Mouse (Mus musculus) heart, adult 2 months (tissue): Measurements from ENCODE around the gene Pdzd2. TPM values are rescaled to one million over a fixed set of nuclear protein-coding genes. Genes with fewer than 3 reads are reported as not detected.

Experiments
- DNase-seq, 2 experiments: peaks; one replicate each; pipeline ENCODE4 v3.0.0; 2021
- H3K27ac ChIP-seq: fragments of 200-600 bp; 2 replicates; pipeline ENCODE4 v1.8.1; 2022
- H3K27me3 ChIP-seq: fragments of 200-500 bp; 2 replicates; pipeline ENCODE4 v1.6.1; 2012; ENCODE audit warnings: mild to moderate bottlenecking, low read length, inconsistent platforms, mixed read lengths; ENCODE audit not compliant: control insufficient read depth, insufficient read depth
- H3K36me3 ChIP-seq: fragments of 200-500 bp; 2 replicates; pipeline ENCODE4 v1.6.1; 2012; ENCODE audit warnings: low read length, inconsistent platforms; ENCODE audit not compliant: control insufficient read depth, insufficient read depth
- H3K4me1 ChIP-seq: fragments of 200-500 bp; 2 replicates; pipeline ENCODE4 v1.6.1; 2011; ENCODE audit warnings: low read length; ENCODE audit not compliant: control insufficient read depth, insufficient read depth
- H3K4me3 ChIP-seq: fragments of 200-600 bp; 2 replicates; pipeline ENCODE4 v1.8.1; 2022
- H3K79me2 ChIP-seq: fragments of 200-500 bp; replicated peaks from 2 replicates; pipeline ENCODE4 v1.6.1; 2012; ENCODE audit warnings: mild to moderate bottlenecking, inconsistent platforms, low read length, moderate library complexity, mixed read lengths; ENCODE audit not compliant: control insufficient read depth, insufficient read depth
- H3K9ac ChIP-seq: fragments of 200-500 bp; 2 replicates; pipeline ENCODE4 v1.6.1; 2012; ENCODE audit warnings: low read depth, mild to moderate bottlenecking, control low read depth, inconsistent platforms, low read length, mixed read lengths
- CTCF ChIP-seq: fragments of 200-600 bp; IDR thresholded peaks from 2 replicates; pipeline ENCODE4 v1.8.1; 2022; ENCODE audit warnings: antibody characterized with exemption, mild to moderate bottlenecking, moderate library complexity
- EP300 ChIP-seq: fragments of 200-500 bp; IDR thresholded peaks from 2 replicates; pipeline ENCODE4 v1.6.1; 2011; ENCODE audit warnings: low read depth, low read length, control low read depth; ENCODE audit not compliant: insufficient read depth
- POLR2A ChIP-seq: fragments of 200-500 bp; IDR thresholded peaks from 2 replicates; pipeline ENCODE4 v1.6.1; 2011; ENCODE audit warnings: mild to moderate bottlenecking, low read depth, low read length, control low read depth; ENCODE audit not compliant: insufficient read depth
- WGBS: fragments of 180-500 bp; shearing (Covaris S2); methylation state at CpG from one replicate; pipeline ENCODE4 v1.1.7; 2018; 5-methylcytosine and 5-hydroxymethylcytosine counted together
- intact Hi-C: fragments of 180-260 bp; cut with DNase I; formaldehyde crosslinking; loops from one replicate; pipeline ENCODE4 v1.15.1; 2025
- polyA plus RNA-seq: library from polyadenylated mRNA; depleted of rRNA; stranded (reverse); fragments of >200 nt; gene quantifications from 2 replicates; pipeline ENCODE4 v1.2.3, GENCODE M21; 2012
- total RNA-seq, 2 experiments: library from RNA; stranded (reverse); gene quantifications; 2 replicates each; pipeline ENCODE4 v1.2.3; 2021

Gene Pdzd2
- total and polyA plus RNA-seq, 3 experiments: 15.0 to 83.9 (median 78.9) TPM

GRCm38 (mm10) chr15:12355907-12356306 lies 383.8 kb downstream of the Pdzd2 start:
- DNase-seq: no peak
- Histone ChIP-seq H3K79me2 (no peaks in the 10 kb centered on the region), H3K4me3 (no peak overlapping the region), H3K36me3 (peaks cover 14% of the 10 kb centered on the region), H3K4me1 (peaks cover 5% of the 10 kb centered on the region), H3K27ac (no peak overlapping the region), H3K9ac (no peak overlapping the region), H3K27me3 (no peaks in the 10 kb centered on the region)
- 66% methylated on average over 7 of the region's 7 CpGs for whole genome bisulfite sequencing
- TF ChIP-seq POLR2A (no peak), EP300 (no peak), CTCF (no peak)
- intact Hi-C loops: loop anchor here (5.0 kb wide), 1 partner anchor 84 kb away; no protein-coding TSS in a partner anchor

DNA sequence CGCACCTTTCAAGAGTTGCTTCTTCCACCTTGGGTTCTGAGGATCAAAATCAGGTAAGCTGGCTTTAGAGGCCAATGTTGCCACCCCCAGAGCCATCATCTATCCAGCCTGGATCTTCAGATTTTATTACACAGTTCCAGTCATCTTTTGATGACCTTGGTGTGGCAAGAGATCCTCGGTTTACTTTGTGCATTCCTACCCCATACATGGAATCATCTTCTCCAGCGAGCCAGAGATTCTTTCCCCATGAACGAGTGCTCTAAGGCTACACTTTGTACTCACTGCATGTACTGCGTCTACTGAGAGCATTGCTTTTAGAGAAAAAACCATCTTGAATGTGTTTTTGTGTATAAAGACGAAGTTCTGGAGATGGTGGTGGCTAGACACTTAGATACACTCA lies 384.5 kb downstream of the Pdzd2 start:
- TF ChIP-seq POLR2A (no peak), EP300 (no peak), CTCF (no peak)
- no peaks in the 10 kb centered on the region for H3K27me3 ChIP-seq
- no peak for DNase-seq
- 90% methylated on average over 6 of the region's 6 CpGs for WGBS
- H3K27ac ChIP-seq: no peak overlapping the region
- no peak overlapping the region for H3K4me3 ChIP-seq
- H3K79me2 ChIP-seq: no peaks in the 10 kb centered on the region
- peaks cover 16% of the 10 kb centered on the region for H3K36me3 ChIP-seq
- H3K9ac ChIP-seq: no peak overlapping the region
- H3K4me1 ChIP-seq: peaks cover 5% of the 10 kb centered on the region
- intact Hi-C loops: loop anchor here (5.0 kb wide), 1 partner anchor 83 kb away; no protein-coding TSS in a partner anchor

DNA sequence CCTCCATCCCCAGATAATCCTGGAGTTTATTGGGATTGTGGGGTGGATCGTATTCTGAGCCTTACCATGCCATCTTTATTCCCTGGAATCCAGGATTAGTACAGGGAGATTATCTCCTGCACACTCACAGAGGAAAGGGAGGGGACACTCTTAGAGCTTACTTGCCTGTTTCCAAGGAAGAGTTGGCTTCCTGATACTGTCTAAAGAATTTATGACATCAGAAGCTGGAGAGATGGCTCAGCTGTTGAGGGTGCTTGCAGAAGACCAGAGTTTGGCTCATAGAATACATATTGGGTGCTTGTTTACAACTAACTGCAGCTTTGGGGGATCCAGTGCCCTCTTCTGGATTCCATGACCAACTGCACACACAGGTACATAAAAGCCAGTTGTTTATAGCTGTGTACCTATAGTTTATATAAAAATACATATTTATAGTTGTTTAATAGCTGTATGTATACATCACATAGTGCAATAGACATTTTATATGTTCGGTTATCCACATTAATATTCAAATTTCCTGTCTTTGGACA lies 385.4 kb downstream of the Pdzd2 start:
- 69% methylated on average over 2 of the region's 2 CpGs for WGBS
- no peaks in the 10 kb centered on the region for H3K79me2 ChIP-seq
- no peaks in the 10 kb centered on the region for H3K27me3 ChIP-seq
- DNase-seq: no peak
- peaks cover 17% of the 10 kb centered on the region for H3K36me3 ChIP-seq
- TF ChIP-seq POLR2A (no peak), CTCF (peak; percentile 51), EP300 (no peak)
- H3K4me3 ChIP-seq: no peak overlapping the region
- H3K27ac ChIP-seq: no peak overlapping the region
- no peak overlapping the region for H3K9ac ChIP-seq
- peaks cover 5% of the 10 kb centered on the region for H3K4me1 ChIP-seq
- intact Hi-C loops: no loop called here

DNA sequence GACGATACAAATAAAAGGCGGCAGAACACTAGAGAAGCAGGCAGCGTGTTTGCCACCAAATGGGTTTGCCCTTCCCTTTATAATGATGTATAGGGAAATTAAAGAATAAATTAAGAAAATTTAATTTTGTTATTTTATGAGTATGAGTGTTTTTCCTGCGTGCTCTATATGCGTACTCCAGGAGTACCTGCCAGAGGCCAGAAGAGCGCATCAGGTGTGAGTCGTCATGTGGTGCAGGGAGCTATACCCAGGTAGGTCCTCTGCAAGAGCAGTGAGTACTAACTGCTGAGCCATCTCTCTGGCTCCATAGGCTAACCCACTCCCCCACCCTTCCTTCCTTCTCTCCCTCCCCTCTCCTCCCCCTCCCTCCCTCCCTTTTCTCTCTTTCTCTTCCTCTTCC lies 388.3 kb downstream of the Pdzd2 start:
- H3K36me3 ChIP-seq: peaks cover 18% of the 10 kb centered on the region
- no peak overlapping the region for H3K27ac ChIP-seq
- H3K4me3 ChIP-seq: no peak overlapping the region
- 98% methylated on average over 7 of the region's 7 CpGs for WGBS
- DNase-seq: no peak
- TF ChIP-seq EP300 (no peak), CTCF (no peak), POLR2A (no peak)
- no peak overlapping the region for H3K9ac ChIP-seq
- H3K4me1 ChIP-seq: peaks cover 5% of the 10 kb centered on the region
- intact Hi-C loops: no loop called here
- H3K79me2 ChIP-seq: no peaks in the 10 kb centered on the region; the same call in 1 of the 2 replicates
- H3K27me3 ChIP-seq: no peaks in the 10 kb centered on the region

DNA sequence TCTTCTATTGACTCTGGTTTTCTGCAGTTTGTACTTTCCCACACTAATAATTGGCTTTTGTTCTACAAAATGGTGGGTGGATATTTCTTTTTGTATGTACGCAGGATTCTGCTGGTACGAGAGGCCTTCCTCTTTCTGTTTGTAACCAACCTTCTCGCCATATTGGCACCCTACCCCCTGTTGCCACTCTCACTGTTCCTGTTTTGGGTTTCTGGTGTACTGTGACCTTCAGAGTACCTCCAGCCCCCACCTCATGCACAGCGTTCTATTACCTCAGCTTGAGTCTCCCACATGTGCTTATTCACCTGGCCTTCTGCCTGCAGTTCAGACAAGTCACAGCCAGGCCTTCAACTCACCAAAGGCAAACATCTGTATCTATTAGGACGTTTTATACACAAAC lies 389.9 kb downstream of the Pdzd2 start:
- H3K4me3 ChIP-seq: no peak overlapping the region
- TF ChIP-seq EP300 (no peak), POLR2A (no peak), CTCF (no peak)
- intact Hi-C loops: no loop called here
- peaks cover 17% of the 10 kb centered on the region for H3K36me3 ChIP-seq
- H3K27ac ChIP-seq: no peak overlapping the region
- H3K4me1 ChIP-seq: peaks cover 5% of the 10 kb centered on the region
- H3K79me2 ChIP-seq: no peaks in the 10 kb centered on the region; the same call in 1 of the 2 replicates
- no peaks in the 10 kb centered on the region for H3K27me3 ChIP-seq
- no peak overlapping the region for H3K9ac ChIP-seq
- 82% methylated on average over 5 of the region's 5 CpGs for WGBS
- no peak for DNase-seq

DNA sequence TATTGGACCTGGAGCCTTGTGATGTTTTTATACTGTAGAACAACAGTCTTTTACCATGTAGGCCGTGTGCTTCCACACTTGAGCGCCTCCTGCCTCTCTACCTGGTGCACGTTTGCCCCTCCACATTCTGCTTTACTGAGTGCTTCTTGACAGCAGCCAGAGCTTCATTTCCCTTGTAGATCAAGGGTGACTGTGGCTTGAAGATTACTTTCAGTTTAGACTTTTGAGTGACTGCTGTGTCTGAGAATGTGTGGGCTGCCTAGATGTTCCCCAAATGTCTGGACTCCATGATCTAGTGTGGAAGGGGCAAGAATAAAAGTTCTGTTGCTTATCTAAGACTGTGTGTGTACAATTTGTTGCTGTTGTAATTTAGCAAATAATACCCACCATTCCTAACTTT lies 390.8 kb downstream of the Pdzd2 start:
- no peak for TF ChIP-seq CTCF
- TF ChIP-seq EP300: no peak
- TF ChIP-seq POLR2A: no peak
- Histone ChIP-seq H3K27me3 (no peaks in the 10 kb centered on the region), H3K27ac (no peak overlapping the region), H3K9ac (no peak overlapping the region), H3K36me3 (peaks cover 17% of the 10 kb centered on the region), H3K4me1 (peaks cover 3% of the 10 kb centered on the region), H3K4me3 (no peak overlapping the region), H3K79me2 (no peaks in the 10 kb centered on the region; the same call in none of the 2 replicates)
- DNase-seq: no peak
- WGBS: 84% methylated on average over 3 of the region's 3 CpGs
- intact Hi-C loops: no loop called here
